16 mouse cellular contexts compared by ENCODE assay signal in genomic region chr17:82636459-82637189, GRCm38 (mm10).
"Had no signal": no experiment of that assay in that cellular context is flagged by ENCODE, and none has a peak within 500 bp of the region (broad histone marks: within the 10 kb centered on the region; RNA-seq: fewer than 3 reads in every experiment).

No protein-coding gene starts in this region.

- H3K27ac ChIP-seq: hindbrain, embryonic 15.5 days; limb, embryonic 15.5 days; liver, embryonic 14.5 days; midbrain, embryonic 15.5 days; neural tube, embryonic 12.5 days; stomach, embryonic 15.5 days had no signal

- H3K27me3 ChIP-seq: hindbrain, embryonic 15.5 days; limb, embryonic 15.5 days; megakaryocyte, embryonic 14.5 days; midbrain, embryonic 15.5 days; neural tube, embryonic 12.5 days; stomach, embryonic 15.5 days had no signal

- H3K9me3 ChIP-seq: hindbrain, embryonic 15.5 days; limb, embryonic 15.5 days; midbrain, embryonic 15.5 days; neural tube, embryonic 12.5 days; stomach, embryonic 15.5 days had no signal

- H3K9ac ChIP-seq: hindbrain, embryonic 15.5 days; limb, embryonic 15.5 days; liver, embryonic 14.5 days; midbrain, embryonic 15.5 days; neural tube, embryonic 12.5 days; stomach, embryonic 15.5 days had no signal

- H3K4me1 ChIP-seq: hindbrain, embryonic 15.5 days; limb, embryonic 15.5 days; megakaryocyte, embryonic 14.5 days; midbrain, embryonic 15.5 days; neural tube, embryonic 12.5 days; stomach, embryonic 15.5 days had no signal

- H3K4me2 ChIP-seq: hindbrain, embryonic 15.5 days; limb, embryonic 15.5 days; midbrain, embryonic 11.5 days; midbrain, embryonic 15.5 days; neural tube, embryonic 12.5 days; stomach, embryonic 15.5 days had no signal

- H3K36me3 ChIP-seq: hindbrain, embryonic 15.5 days; limb, embryonic 15.5 days; midbrain, embryonic 15.5 days; neural tube, embryonic 12.5 days; stomach, embryonic 15.5 days had no signal

- H3K4me3 ChIP-seq: hindbrain, embryonic 15.5 days; limb, embryonic 15.5 days; megakaryocyte, embryonic 14.5 days; midbrain, embryonic 15.5 days; neural tube, embryonic 12.5 days; stomach, embryonic 15.5 days had no signal

- ATAC-seq: intestine, embryonic 16.5 days; lung, postnatal 0 days; midbrain, embryonic 15.5 days had no signal

- DNase-seq: left cerebral cortex, postnatal 4 days; lung, adult 2 months; lung, postnatal 4 days; right cerebral cortex, postnatal 14 days; thymus, adult 2 months; thymus, postnatal 25 days had no signal
